Mouse (Mus musculus) liver, postnatal 0 days (tissue): ENCODE data around the gene Lekr1.

Experiments used
- CTCF ChIP-seq: sonication (generic); IDR thresholded peaks from 2 replicates; pipeline ENCODE4 v1.5.1; 2016; ENCODE audit warnings: antibody characterized with exemption, low read depth
- EP300 ChIP-seq: IDR thresholded peaks from 2 replicates; pipeline ENCODE4 v1.6.1; 2016; ENCODE audit warnings: antibody characterized with exemption, low read depth, mild to moderate bottlenecking

- no peak for TF ChIP-seq CTCF
- TF ChIP-seq EP300: no peak
Observed at GRCm38 (mm10) chr3:65818597-65818996, 152.6 kb downstream of the Lekr1 start.
